Mouse (Mus musculus): ENCODE measurements around the gene Manba. TPM values are rescaled to one million over a fixed set of nuclear protein-coding genes. Genes with fewer than 3 reads are reported as not detected.
A peak's percentile ranks its signal among the peaks of the same experiment; 100 is the strongest.
"Not testable (repeated sequence)": the region's sequence is repeated elsewhere in the genome, so short reads cannot be mapped to it uniquely, and the experiment has no call there.

Manba gene
- polyA plus RNA-seq, 1 experiment, result 21.7 TPM

DNA sequence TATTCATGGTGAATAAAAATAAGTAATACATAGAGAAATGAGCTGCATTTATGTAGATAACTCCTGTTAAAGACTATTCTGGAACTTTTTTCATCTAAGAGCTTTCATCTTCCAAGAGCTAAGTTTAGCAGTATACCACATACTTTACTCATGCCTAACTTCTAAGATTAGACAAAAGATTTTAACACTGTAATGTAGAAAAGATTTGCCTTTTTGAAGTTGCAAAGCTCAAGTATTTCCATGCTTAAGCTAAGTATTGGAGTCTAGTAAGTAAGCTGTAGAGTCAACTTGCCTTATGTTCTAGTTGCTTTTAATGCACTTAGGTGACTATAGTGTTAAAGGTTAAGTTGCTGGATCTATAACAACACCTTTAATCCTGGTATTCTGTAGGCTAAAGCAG, 26.4 kb upstream of the Manba start:
- Histone ChIP-seq H3K4me1 (ENCODE audit: control insufficient read depth, insufficient read depth, low read length) (no peaks in the 10 kb centered on the region), H3K27ac (ENCODE audit: insufficient read depth, low read length) (no peak overlapping the region), H3K4me3 (ENCODE audit: insufficient read depth, low read length) (no peak overlapping the region)
- TF ChIP-seq POLR2A (IDR thresholded peaks at IDR 0.05; ENCODE audit: low read depth, low read length) (no peak), CTCF (IDR thresholded peaks at IDR 0.05; ENCODE audit: borderline replicate concordance, insufficient read depth, low read length) (no peak)

GRCm38 (mm10) chr3:135468402-135468801, 17.0 kb upstream of the Manba start:
- Histone ChIP-seq H3K4me1 (ENCODE audit: control insufficient read depth, insufficient read depth, low read length) (peaks cover 3% of the 10 kb centered on the region; the same call in 1 of the 2 replicates), H3K27ac (ENCODE audit: insufficient read depth, low read length) (no peak overlapping the region), H3K4me3 (ENCODE audit: insufficient read depth, low read length) (no peak overlapping the region)
- TF ChIP-seq CTCF (IDR thresholded peaks at IDR 0.05; ENCODE audit: borderline replicate concordance, insufficient read depth, low read length) (no peak), POLR2A (IDR thresholded peaks at IDR 0.05; ENCODE audit: low read depth, low read length) (no peak)

- Histone ChIP-seq H3K4me3 (ENCODE audit: insufficient read depth, low read length) (no peak overlapping the region), H3K4me1 (ENCODE audit: control insufficient read depth, insufficient read depth, low read length) (peaks cover 3% of the 10 kb centered on the region; the same call in 1 of the 2 replicates), H3K27ac (ENCODE audit: insufficient read depth, low read length) (no peak overlapping the region)
- TF ChIP-seq POLR2A (IDR thresholded peaks at IDR 0.05; ENCODE audit: low read depth, low read length) (no peak), CTCF (IDR thresholded peaks at IDR 0.05; ENCODE audit: borderline replicate concordance, insufficient read depth, low read length) (no peak)
Measured at GRCm38 (mm10) chr3:135469146-135469545, 16.3 kb upstream of the Manba start.

GRCm38 (mm10) chr3:135469974-135470373, 15.4 kb upstream of the Manba start:
- H3K4me1 ChIP-seq (ENCODE audit: control insufficient read depth, insufficient read depth, low read length), result peaks cover 3% of the 10 kb centered on the region; the same call in 1 of the 2 replicates
- H3K27ac ChIP-seq (ENCODE audit: insufficient read depth, low read length), result no peak overlapping the region
- no peak overlapping the region for H3K4me3 ChIP-seq (ENCODE audit: insufficient read depth, low read length)
- TF ChIP-seq POLR2A (IDR thresholded peaks at IDR 0.05; ENCODE audit: low read depth, low read length) (no peak), CTCF (IDR thresholded peaks at IDR 0.05; ENCODE audit: borderline replicate concordance, insufficient read depth, low read length) (no peak)

DNA sequence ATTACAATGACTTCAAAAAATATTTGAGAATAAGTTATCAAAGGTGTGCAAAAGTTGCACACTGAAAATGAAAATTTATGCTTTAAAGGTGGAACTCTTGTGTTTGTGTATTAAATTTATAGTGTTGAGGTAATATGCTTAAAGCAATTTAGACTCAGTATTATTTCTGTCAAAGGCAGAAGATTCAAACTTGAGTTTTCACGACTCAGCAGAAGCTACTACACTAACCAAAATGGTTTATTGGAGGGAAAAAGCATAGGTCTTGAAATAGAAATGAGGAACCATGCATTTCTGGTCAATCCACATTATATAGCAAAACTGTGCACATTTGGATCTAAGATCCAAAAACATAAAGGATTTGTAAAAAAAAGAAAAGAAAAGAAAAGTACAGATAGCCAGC, 14.6 kb upstream of the Manba start:
- Histone ChIP-seq H3K27ac (ENCODE audit: insufficient read depth, low read length) (no peak overlapping the region), H3K4me1 (ENCODE audit: control insufficient read depth, insufficient read depth, low read length) (peaks cover 3% of the 10 kb centered on the region; the same call in 1 of the 2 replicates), H3K4me3 (ENCODE audit: insufficient read depth, low read length) (no peak overlapping the region)
- no peak for TF ChIP-seq POLR2A (IDR thresholded peaks at IDR 0.05; ENCODE audit: low read depth, low read length)
- TF ChIP-seq CTCF (IDR thresholded peaks at IDR 0.05; ENCODE audit: borderline replicate concordance, insufficient read depth, low read length), result no peak

DNA sequence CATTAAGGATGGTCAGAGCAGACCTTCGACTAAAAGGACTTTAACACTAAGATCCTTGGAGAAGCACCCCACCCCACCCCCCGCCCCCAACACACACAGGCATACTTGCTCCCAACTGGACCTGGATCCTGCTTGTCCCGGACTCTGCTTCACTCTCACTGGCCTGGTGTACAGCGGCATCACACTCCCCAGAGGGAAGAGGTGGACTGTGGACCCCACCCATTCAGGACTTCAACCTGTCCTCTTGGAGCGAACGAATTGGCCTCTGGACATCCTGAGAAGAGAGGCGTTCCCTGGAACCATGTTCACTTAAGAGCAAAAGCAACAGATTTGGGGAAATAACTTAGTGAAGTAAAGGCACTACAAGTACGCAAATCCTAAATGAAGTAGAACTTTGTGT, 10.4 kb upstream of the Manba start:
- no peak overlapping the region for H3K27ac ChIP-seq (ENCODE audit: insufficient read depth, low read length)
- no peaks in the 10 kb centered on the region for H3K4me1 ChIP-seq (ENCODE audit: control insufficient read depth, insufficient read depth, low read length)
- no peak overlapping the region for H3K4me3 ChIP-seq (ENCODE audit: insufficient read depth, low read length)
- TF ChIP-seq POLR2A (IDR thresholded peaks at IDR 0.05; ENCODE audit: low read depth, low read length) (no peak), CTCF (IDR thresholded peaks at IDR 0.05; ENCODE audit: borderline replicate concordance, insufficient read depth, low read length) (no peak)

DNA sequence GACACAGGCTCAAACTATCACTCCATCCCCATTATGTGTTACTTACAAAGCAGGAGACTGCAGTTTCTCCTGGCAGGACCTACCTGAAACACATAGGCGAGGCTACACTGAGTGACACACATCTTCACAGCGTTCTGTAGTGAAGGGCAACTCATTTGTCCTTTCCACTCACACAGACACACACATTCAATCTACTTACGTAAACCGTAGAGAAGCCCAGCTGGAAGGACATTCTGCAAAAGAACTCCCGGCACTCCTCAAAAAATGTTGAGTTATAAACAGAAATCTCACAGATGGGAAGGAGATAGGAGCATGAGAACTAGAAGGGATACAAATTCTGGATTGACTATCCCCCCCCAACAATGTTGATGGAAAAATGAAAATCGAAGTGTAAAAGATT, 9.1 kb upstream of the Manba start:
- Histone ChIP-seq H3K27ac (ENCODE audit: insufficient read depth, low read length) (no peak overlapping the region), H3K4me3 (ENCODE audit: insufficient read depth, low read length) (no peak overlapping the region), H3K4me1 (ENCODE audit: control insufficient read depth, insufficient read depth, low read length) (no peaks in the 10 kb centered on the region)
- no peak for TF ChIP-seq CTCF (IDR thresholded peaks at IDR 0.05; ENCODE audit: borderline replicate concordance, insufficient read depth, low read length)
- TF ChIP-seq POLR2A (IDR thresholded peaks at IDR 0.05; ENCODE audit: low read depth, low read length), result no peak

DNA sequence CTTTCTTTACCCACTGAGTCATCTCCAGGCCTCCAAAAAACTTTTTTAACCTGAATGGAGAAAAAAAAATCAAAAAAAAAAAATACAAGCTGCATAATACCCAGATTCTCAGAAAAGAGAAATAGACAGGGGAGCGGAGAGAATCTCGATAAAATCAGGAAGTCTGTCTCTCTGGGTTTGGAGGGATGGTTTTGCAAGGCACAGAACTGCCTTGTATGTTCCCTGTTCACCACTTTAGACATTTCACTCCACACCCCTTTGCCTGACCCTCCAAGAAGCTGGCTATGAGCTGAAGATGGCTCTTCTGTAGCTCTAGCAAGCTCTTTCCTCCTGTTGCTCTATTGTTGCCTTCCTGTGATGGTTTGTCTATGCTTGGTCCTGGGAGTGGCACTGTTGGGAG, 8.4 kb upstream of the Manba start:
- Histone ChIP-seq H3K27ac (ENCODE audit: insufficient read depth, low read length) (no peak overlapping the region), H3K4me1 (ENCODE audit: control insufficient read depth, insufficient read depth, low read length) (no peaks in the 10 kb centered on the region), H3K4me3 (ENCODE audit: insufficient read depth, low read length) (no peak overlapping the region)
- TF ChIP-seq CTCF (IDR thresholded peaks at IDR 0.05; ENCODE audit: borderline replicate concordance, insufficient read depth, low read length) (no peak), POLR2A (IDR thresholded peaks at IDR 0.05; ENCODE audit: low read depth, low read length) (no peak)

GRCm38 (mm10) chr3:135479090-135479489, 6.3 kb upstream of the Manba start:
- H3K27ac ChIP-seq (ENCODE audit: insufficient read depth, low read length); H3K4me1 ChIP-seq (ENCODE audit: control insufficient read depth, insufficient read depth, low read length); H3K4me3 ChIP-seq (ENCODE audit: insufficient read depth, low read length): not testable (repeated sequence)

DNA sequence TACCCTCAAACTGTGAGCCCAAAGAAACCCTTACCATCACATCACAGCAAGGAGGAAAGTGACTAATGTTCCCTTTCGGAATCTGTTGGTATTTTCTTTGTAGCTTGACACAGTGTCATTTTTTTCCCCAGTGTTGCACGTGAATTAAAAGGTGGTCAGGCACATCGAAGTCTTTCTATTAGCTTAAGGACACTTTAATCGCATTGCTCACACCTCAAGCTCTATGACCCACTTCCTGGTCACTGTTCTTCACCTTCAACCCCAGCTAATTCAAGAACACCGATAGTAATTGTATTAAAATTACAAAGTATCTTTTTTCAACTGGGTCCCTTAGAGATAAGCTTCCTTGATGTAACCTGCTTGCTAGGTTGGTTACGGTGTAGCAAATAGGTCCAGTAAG, 4.6 kb upstream of the Manba start:
- H3K27ac ChIP-seq (ENCODE audit: insufficient read depth, low read length), result no peak overlapping the region
- no peak for TF ChIP-seq POLR2A (IDR thresholded peaks at IDR 0.05; ENCODE audit: low read depth, low read length)
- no peak for TF ChIP-seq CTCF (IDR thresholded peaks at IDR 0.05; ENCODE audit: borderline replicate concordance, insufficient read depth, low read length)
- H3K4me3 ChIP-seq (ENCODE audit: insufficient read depth, low read length), result no peak overlapping the region
- H3K4me1 ChIP-seq (ENCODE audit: control insufficient read depth, insufficient read depth, low read length), result no peaks in the 10 kb centered on the region

- Histone ChIP-seq H3K4me3 (ENCODE audit: insufficient read depth, low read length) (no peak overlapping the region), H3K4me1 (ENCODE audit: control insufficient read depth, insufficient read depth, low read length) (no peaks in the 10 kb centered on the region), H3K27ac (ENCODE audit: insufficient read depth, low read length) (no peak overlapping the region)
- TF ChIP-seq CTCF (IDR thresholded peaks at IDR 0.05; ENCODE audit: borderline replicate concordance, insufficient read depth, low read length) (no peak), POLR2A (IDR thresholded peaks at IDR 0.05; ENCODE audit: low read depth, low read length) (no peak)
Measured at GRCm38 (mm10) chr3:135481608-135482007, 3.8 kb upstream of the Manba start.

- H3K4me1 ChIP-seq (ENCODE audit: control insufficient read depth, insufficient read depth, low read length); H3K27ac ChIP-seq (ENCODE audit: insufficient read depth, low read length): not testable (repeated sequence)
- H3K4me3 ChIP-seq (ENCODE audit: insufficient read depth, low read length), result peak overlapping the region; percentile 75; the same call in 1 of the 2 replicates
Measured at GRCm38 (mm10) chr3:135484650-135485049, 761 bp upstream of the Manba start.
